Mouse (Mus musculus) embryo, embryonic 11 days (tissue): ENCODE results near the gene Fuom.
"Not testable (repeated sequence)": the region's sequence is repeated elsewhere in the genome, so short reads cannot be mapped to it uniquely, and the experiment has no call there.

ENCODE experiments used
- DNase-seq: peaks from one replicate; pipeline ENCODE4 v3.0.0-alpha.2; 2015

Gene Fuom

DNA sequence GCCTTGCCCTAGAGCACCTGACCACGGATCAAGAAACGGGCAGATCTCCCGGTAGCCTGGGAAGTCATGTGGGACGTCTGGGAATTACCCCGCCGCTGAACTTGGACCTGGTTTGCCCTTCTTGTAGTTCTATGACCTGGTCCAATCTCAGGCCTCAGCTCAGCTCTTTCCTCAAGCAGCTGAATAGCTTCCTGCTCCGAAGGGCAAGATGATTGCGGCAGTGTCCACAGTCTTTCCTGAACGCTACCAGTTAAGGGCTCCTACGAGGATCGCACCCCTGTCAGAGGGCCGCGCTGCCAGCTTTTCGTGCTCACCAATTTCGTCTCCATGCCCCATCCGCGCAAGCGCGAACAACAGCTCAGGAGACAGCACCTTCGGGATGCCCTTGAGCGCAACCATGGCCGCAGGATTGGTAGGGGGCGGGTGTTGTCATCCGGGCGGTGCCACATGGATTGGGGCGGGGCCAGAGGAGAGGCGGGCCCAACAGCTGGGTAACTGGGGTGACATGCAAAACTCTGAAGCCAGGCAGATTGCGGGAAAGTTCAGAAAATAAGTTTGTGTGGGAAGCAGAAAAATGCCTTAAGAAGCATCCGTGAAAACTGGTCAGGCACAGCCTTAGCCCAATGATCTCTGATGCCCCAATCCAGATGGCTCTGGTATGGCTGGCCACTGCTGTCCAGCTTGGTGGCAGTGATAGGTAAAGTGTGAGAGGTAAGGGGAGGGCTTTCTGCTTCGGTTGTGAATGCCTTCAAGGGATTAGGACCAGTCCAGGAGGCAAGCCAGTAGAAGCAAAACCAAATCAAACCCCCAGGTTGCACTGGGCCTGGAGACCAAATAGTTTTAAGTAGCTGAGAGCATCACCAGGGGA, at the start of gene Fuom:
Fuom (minus strand) TSS at position 449 of the 868 bp plus-strand sequence.
- peak; percentile 88 for DNase-seq

- DNase-seq: no peak
Measured at GRCm38 (mm10) chr7:140144550-140144949, 42.3 kb upstream of the Fuom start.

DNA sequence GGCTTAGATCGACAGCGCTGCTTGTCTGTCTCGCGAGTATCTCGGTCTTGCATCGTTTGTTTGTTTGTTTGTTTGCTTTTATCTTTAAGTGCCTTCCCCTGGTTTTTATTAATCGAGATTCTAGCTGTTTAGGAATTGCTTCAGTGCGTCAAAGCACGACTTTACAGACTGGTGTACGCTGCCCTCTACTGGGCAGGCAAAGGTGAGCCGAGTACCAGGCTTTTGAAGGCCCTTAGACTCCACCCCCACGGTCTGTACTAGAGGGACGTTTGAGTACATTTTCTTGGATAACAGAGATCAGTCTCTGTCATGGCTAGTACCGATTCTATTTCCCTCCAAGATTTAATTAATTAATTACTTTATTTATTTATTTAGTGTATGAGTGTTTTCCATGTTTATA, 39.1 kb upstream of the Fuom start:
- peak; percentile 82 for DNase-seq

- DNase-seq: no peak
Measured at GRCm38 (mm10) chr7:140138021-140138310, 35.7 kb upstream of the Fuom start.

- peak; percentile 94 for DNase-seq
Measured at GRCm38 (mm10) chr7:140137135-140138020, 35.1 kb upstream of the Fuom start, which contains the start of gene Mtg1. Mtg1 (plus strand) TSS chr7:140137564.

DNA sequence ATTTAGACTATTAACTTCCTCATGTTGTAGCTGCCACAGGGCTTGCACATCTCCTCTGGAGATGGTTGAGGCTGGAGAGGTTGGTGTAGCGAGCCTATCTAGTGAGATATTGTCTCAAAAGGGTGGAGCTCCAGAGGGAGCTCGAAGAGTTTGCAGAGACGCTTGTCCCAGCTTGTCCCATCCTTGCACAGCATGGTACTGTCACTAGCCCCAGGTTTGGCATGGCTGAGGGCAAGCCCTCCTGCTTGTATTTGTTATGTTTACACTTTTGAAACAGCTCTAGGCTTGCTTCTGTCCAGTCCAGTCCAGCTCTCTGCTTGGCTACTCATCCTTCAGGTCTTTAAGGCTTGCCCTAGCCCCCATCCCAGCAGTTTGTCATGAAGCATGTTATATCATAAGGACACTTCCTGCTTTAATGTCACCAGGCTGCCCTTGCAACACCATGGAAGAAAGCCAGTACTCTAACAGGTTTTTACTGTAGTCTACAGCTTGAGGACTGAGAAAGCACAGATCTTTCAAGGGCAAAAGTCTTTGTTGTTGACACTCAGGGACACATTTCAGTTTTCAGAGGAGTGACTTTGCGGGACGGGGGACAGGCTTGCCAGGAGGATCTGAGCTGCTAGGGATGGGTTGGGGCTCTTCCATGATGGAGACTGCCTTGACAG, 33.0 kb upstream of the Fuom start:
- no peak for DNase-seq

GRCm38 (mm10) chr7:140134033-140134432, 31.8 kb upstream of the Fuom start:
- DNase-seq: not testable (repeated sequence)

DNA sequence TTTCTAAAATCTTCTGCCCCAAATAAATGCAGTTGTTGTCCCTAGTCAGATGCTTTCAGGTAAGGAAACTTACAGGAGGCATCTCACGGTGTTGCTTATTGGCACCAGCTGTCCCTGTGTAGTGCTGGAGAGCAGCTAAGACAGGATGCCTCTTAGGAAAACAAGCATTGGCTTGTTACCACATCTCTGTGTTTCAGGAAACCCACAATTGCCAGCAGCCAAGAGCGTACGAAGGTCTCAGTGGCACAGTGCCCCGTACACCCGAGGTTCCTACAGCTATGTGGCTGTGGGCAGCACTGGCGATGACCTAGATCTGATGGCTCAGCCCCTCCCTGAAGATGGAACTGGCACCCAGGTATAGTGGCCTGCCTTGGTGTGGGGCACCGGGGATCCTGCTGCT, 29.9 kb upstream of the Fuom start:
- not testable (repeated sequence) for DNase-seq

GRCm38 (mm10) chr7:140127911-140128310, 25.7 kb upstream of the Fuom start:
- DNase-seq: no peak

DNA sequence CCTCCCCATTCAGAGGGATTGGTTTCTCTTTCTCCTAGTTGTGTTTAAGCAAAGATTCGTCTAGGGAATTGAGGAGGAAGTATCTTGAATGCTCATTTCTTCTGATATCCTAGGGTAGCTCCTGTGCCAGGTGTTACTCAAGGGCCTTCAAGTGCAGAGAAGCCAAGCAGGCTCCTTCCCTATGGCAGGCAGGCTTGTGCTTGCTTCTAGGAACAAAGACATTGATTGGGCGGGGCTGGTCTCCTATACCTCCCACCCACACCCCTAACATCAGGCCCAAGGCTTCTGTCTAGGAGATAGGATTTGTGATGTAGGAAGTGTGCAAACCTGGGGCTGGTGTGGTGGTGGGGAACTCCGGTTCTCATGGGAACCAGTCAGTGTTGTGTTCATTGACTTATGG, 24.7 kb upstream of the Fuom start:
- no peak for DNase-seq

- DNase-seq: no peak
Measured at GRCm38 (mm10) chr7:140126022-140126350, 23.7 kb upstream of the Fuom start.

GRCm38 (mm10) chr7:140125278-140126021, 23.2 kb upstream of the Fuom start:
- DNase-seq: peak; percentile 94

DNA sequence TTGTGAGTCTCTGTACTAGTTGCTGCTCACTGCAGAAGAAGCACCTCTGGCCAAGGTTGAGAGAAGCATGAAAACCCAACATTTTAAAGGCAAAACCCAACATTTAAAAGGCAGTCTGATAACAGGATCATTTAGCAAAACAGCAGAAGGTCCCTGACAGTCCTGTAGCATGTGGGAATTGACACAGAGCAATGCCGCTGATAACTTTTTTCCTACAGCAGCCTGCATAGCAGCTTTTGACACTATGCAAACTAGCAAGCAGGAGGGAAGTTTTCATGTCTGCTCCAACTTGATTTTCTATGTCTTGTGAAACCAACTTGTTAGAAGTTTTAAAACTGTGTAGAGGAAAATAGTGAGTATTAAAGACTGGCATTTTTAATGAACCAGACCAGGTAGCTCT, 22.1 kb upstream of the Fuom start:
- no peak for DNase-seq

DNA sequence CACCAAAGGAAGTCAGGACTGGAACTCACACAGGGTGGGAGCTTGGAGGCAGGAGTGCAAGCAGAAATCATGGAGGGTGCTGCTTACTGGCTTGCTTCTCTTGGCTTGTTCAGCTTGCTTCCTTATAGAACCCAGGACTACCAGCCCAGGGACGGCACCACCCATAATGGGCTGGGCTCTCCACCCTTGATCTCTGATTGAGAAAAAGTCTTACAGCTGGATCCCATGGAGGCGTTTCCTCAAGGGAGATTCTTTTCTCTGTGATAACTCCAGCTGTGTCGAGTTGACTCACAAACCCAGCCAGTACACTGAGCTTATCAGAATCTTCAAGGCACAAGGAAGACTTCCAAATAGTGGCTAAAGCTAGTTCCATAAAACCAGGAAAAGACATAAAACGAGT, 20.5 kb upstream of the Fuom start:
- DNase-seq: no peak

- DNase-seq: no peak
Measured at GRCm38 (mm10) chr7:140121338-140121910, 19.2 kb upstream of the Fuom start.

- DNase-seq: no peak
Measured at GRCm38 (mm10) chr7:140120484-140120883, 18.2 kb upstream of the Fuom start.

- peak; percentile 93 for DNase-seq
Measured at GRCm38 (mm10) chr7:140116329-140117054, 14.3 kb upstream of the Fuom start, which contains the start of gene Echs1. Echs1 (minus strand) TSS chr7:140116476.

DNA sequence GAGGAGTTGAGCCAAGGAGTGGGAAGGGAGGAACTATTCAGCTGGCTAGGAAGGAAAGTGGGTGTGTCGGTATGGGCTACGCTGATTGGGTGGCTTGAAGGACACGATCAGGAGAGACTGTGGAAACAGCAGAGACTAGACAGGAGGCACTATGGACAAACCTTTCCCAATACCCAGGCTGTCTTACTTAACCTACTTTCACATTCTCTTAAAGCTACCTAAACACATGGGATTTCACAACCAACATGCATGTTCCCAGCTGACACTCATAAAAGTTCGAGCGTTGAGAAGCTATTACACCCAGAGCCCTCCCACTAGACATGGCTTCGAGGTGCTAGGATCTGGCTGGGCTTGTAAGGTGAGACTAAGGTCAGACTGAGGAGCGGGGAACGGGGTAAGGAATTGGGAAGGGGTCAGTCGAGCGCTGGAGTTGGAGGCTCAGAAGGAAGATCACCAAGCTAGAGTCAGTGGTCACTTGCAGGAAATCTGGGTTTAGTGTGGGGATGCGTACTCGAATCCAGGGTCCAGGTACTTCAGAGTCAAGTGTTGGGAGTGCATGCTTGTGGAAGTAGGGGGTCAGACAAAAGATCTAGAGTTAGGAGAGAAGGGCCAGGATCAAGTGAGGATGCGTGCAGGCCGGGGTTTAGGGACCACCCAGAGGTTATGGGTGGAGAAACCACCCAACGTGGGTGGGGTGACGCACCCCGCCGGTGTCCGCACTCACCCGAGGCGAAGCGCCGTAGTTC, 13.5 kb upstream of the Fuom start, which contains the start of gene Paox:
Paox (plus strand) TSS at position 217 of the 746 bp plus-strand sequence.
- DNase-seq: peak; percentile 59

GRCm38 (mm10) chr7:140111943-140112342, 9.7 kb upstream of the Fuom start:
- no peak for DNase-seq

- no peak for DNase-seq
Measured at GRCm38 (mm10) chr7:140104009-140104408, 1.8 kb upstream of the Fuom start.

GRCm38 (mm10) chr7:140101498-140101897, 743 bp downstream of the Fuom start:
- no peak for DNase-seq
